Mouse (Mus musculus) embryonic stem cell, embryonic (primary cell): Measurements from ENCODE around the gene Spata45.

ENCODE experiments used
- CTCF ChIA-PET, 4 experiments: fragments of 300-600 bp in 2 of 4; fragments of 350-600 bp in 2 of 4; sonication (Branson Sonifier 250); formaldehyde crosslinking; loops; one replicate each; lab custom pipeline; 2022; ENCODE audit warnings: inconsistent platforms in 2 of 4; lab: Charles Lee
- POLR2A ChIA-PET, 4 experiments: fragments of 300-600 bp in 2 of 4; fragments of 350-600 bp in 2 of 4; sonication (Branson Sonifier 250); formaldehyde crosslinking; loops; one replicate each; lab custom pipeline; 2022; ENCODE audit warnings: antibody characterized with exemption in 4 of 4, inconsistent platforms in 1 of 4; lab: Charles Lee

Spata45 gene

GRCm38 (mm10) chr1:191087955-191088354 lies 51.5 kb downstream of the Spata45 start:
- CTCF ChIA-PET: interaction anchor here in 3 of 4 experiments (0.5 to 2.2 kb wide), 7 partner anchors 10 to 229 kb away, joined by 3 to 7 read pairs (median 3); no protein-coding TSS in a partner anchor
- POLR2A ChIA-PET: interaction anchor here in 1 of 4 experiments (1.2 to 2.7 kb wide), 5 partner anchors 12 to 69 kb away, joined by 3 to 9 read pairs (median 3); partner anchors contain the start of genes Nsl1 and Tatdn3

DNA sequence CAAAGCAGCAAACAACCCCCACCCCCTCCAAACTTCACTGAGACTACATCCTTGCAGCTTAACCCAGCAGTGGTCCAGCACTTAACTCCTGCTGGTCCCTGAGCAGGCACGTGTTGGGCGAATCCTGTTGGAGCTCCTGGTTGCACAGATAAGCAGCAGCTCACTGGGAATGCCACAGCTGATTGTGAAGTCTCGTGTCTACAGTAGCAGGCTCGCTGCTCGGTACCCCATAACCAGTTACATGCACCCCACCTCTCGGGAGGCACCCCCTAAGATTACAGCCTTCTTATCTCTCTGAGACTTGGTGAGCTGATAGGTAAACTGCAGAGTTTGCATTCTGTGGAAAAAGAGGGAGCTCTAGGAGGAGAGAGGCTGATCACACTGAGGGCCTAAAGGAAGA lies 52.9 kb downstream of the Spata45 start:
- ChIA-PET CTCF (interaction anchor here in 2 of 4 experiments (1.1 to 1.9 kb wide), 2 partner anchors 21 to 199 kb away, joined by 4 to 5 read pairs; no protein-coding TSS in a partner anchor), POLR2A (interaction anchor here in 1 of 4 experiments (1.0 to 1.7 kb wide), 2 partner anchors 16 to 24 kb away, joined by 3 to 4 read pairs; no protein-coding TSS in a partner anchor)

DNA sequence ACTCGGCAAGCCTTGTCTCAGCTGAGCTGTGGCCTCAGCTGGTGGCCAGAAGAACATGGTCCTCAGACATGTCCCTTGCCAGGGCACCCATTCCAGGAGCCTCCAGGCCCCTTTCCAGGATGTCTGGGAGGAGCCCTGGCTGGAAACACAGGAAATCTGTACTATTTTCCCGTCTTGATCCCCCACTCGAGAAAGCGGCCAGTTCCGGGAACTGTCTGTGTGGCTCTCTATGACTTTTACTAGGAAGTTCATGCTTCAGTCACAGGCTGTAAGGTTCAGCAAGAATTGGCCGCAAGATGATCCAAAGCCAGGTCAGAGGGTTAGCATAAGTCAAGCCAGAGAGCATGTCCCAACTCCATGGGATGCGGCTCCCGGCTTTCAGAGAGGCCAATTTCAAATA lies 55.6 kb downstream of the Spata45 start:
- ChIA-PET CTCF (no interaction called here), POLR2A (no interaction called here)
